Mouse (Mus musculus) embryonic fibroblast, embryonic 13.5 days (primary cell): ENCODE results near the gene Gm26727.

Experiments used
- CTCF ChIP-seq: IDR thresholded peaks from 2 replicates; pipeline ENCODE4 v1.5.1; 2011; ENCODE audit warnings: mild to moderate bottlenecking, control low read depth, low read length, moderate library complexity, borderline replicate concordance; ENCODE audit not compliant: insufficient read depth
- POLR2A ChIP-seq: IDR thresholded peaks from 2 replicates; pipeline ENCODE4 v1.6.1; 2011; ENCODE audit warnings: low read depth, mild to moderate bottlenecking, control low read depth, low read length, moderate library complexity

DNA sequence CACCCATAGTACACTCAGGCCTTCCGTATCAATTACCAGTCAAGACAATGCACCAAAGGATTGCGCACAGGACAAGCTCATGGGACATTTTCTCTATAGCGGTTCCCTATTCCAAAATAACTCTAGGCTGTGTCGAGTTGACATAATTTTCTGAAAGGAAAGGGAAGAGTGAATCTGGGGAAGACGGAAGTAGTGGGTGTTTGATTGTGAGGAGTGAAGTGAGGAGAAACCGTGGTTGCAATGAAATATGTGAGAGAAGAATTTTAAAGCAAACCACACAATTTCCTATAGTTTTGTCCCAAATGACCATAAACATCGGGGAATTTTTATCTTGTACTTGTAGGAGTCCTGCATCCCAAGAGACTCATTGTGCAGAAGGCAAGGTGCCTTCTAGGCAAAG lies 34.1 kb upstream of the Gm26727 start:
- TF ChIP-seq POLR2A (no peak), CTCF (no peak)
